Mouse (Mus musculus): ENCODE results near the gene Ecm2.

Gene Ecm2

GRCm38 (mm10) chr13:49507176-49507575 is 2.6 kb downstream of the Ecm2 start:
- DNase-seq (ENCODE audit: low spot score): no peak

- DNase-seq (ENCODE audit: low spot score): no peak
Measured at GRCm38 (mm10) chr13:49518761-49519160, 14.2 kb downstream of the Ecm2 start.

- no peak for DNase-seq (ENCODE audit: low spot score)
Measured at GRCm38 (mm10) chr13:49526235-49526634, 21.6 kb downstream of the Ecm2 start.

- no peak for DNase-seq (ENCODE audit: low spot score)
Measured at GRCm38 (mm10) chr13:49530636-49531035, 26.0 kb downstream of the Ecm2 start.

- DNase-seq (ENCODE audit: low spot score): no peak
Measured at GRCm38 (mm10) chr13:49536946-49537345, 32.3 kb downstream of the Ecm2 start.

GRCm38 (mm10) chr13:49538693-49539092 is 34.1 kb downstream of the Ecm2 start:
- no peak for DNase-seq (ENCODE audit: low spot score)

GRCm38 (mm10) chr13:49544279-49544678 is 39.7 kb downstream of the Ecm2 start, which contains the start of gene Aspn:
Gene Aspn (plus strand): TSS chr13:49544443.
- DNase-seq (ENCODE audit: low spot score): no peak

- DNase-seq (ENCODE audit: low spot score): no peak
Measured at GRCm38 (mm10) chr13:49545646-49546045, 41.0 kb downstream of the Ecm2 start.

- no peak for DNase-seq (ENCODE audit: low spot score)
Measured at GRCm38 (mm10) chr13:49546517-49546916, 41.9 kb downstream of the Ecm2 start.

- DNase-seq (ENCODE audit: low spot score): no peak
Measured at GRCm38 (mm10) chr13:49547563-49548150, 43.0 kb downstream of the Ecm2 start.

GRCm38 (mm10) chr13:49549616-49550015 is 45.0 kb downstream of the Ecm2 start:
- no peak for DNase-seq (ENCODE audit: low spot score)

GRCm38 (mm10) chr13:49554519-49554918 is 49.9 kb downstream of the Ecm2 start:
- DNase-seq (ENCODE audit: low spot score): no peak

GRCm38 (mm10) chr13:49556203-49556602 is 51.6 kb downstream of the Ecm2 start:
- DNase-seq (ENCODE audit: low spot score): no peak

- DNase-seq (ENCODE audit: low spot score): no peak
Measured at GRCm38 (mm10) chr13:49556924-49557323, 52.3 kb downstream of the Ecm2 start.

- no peak for DNase-seq (ENCODE audit: low spot score)
Measured at GRCm38 (mm10) chr13:49559185-49559584, 54.6 kb downstream of the Ecm2 start.

GRCm38 (mm10) chr13:49560886-49561285 is 56.3 kb downstream of the Ecm2 start:
- DNase-seq (ENCODE audit: low spot score): no peak

GRCm38 (mm10) chr13:49564347-49564746 is 59.7 kb downstream of the Ecm2 start:
- no peak for DNase-seq (ENCODE audit: low spot score)

- DNase-seq (ENCODE audit: low spot score): no peak
Measured at GRCm38 (mm10) chr13:49570371-49570770, 65.8 kb downstream of the Ecm2 start.

- DNase-seq (ENCODE audit: low spot score): no peak
Measured at GRCm38 (mm10) chr13:49571418-49571817, 66.8 kb downstream of the Ecm2 start.

GRCm38 (mm10) chr13:49581541-49582530 is 77.2 kb downstream of the Ecm2 start, which contains the start of gene Omd:
Gene Omd (plus strand): TSS chr13:49582462.
- DNase-seq (ENCODE audit: low spot score): no peak

Measured in left cerebral cortex, adult 11 months (tissue).